Comparison of ENCODE assay signal across 13 mouse cellular contexts in the genomic region with DNA sequence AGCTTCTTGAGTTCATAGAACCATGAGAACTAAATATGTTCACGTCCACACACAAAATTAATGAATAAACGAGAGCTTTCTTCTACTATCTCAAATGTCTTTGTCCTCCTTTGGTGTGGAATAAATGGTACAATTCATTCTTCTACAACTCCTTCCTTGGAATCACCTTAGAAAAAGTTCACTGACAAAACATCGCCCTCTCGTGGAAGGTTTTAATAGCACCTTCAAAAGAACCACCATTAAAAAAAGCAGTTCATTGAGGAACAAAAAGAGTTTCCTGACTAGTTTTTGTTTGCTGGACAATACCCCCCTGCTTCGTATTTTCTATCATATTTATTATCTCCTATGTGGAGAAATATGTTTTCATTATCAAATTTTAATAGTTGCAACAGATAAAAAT. TPM values are rescaled to one million over a fixed set of nuclear protein-coding genes. Genes with fewer than 3 reads are reported as not detected.
DNase-seq lines count a peak whose midpoint lies in the region; ATAC-seq and TF ChIP-seq lines count a peak whose summit lies in the region.
"Had no signal": no experiment of that assay in that cellular context is flagged by ENCODE, and none has a peak within 500 bp of the region (broad histone marks: within the 10 kb centered on the region; RNA-seq: fewer than 3 reads in every experiment).

No protein-coding gene starts in this region.

- no peaks in the 10 kb centered on the region for H3K4me1 ChIP-seq in hindbrain, postnatal 0 days (ENCODE audit: insufficient read depth, low read length)
- H3K4me1 ChIP-seq in hindbrain, embryonic 13.5 days (replicated peaks): no peaks in the 10 kb centered on the region
- no peaks in the 10 kb centered on the region for H3K4me1 ChIP-seq in midbrain, postnatal 0 days (ENCODE audit: insufficient read depth, low read length)
- H3K4me1 ChIP-seq in midbrain, embryonic 11.5 days (ENCODE audit: control insufficient read depth, insufficient read depth, low read length): no peaks in the 10 kb centered on the region
- no peaks in the 10 kb centered on the region for H3K4me1 ChIP-seq in stomach, postnatal 0 days (replicated peaks; ENCODE audit: control insufficient read depth, insufficient read depth)
- H3K4me1 ChIP-seq: hindbrain, embryonic 12.5 days had no signal

- TF ChIP-seq POLR2A in brain, embryonic 14.5 days (IDR thresholded peaks at IDR 0.05; ENCODE audit: borderline replicate concordance, extremely low read depth, insufficient read depth, insufficient read length, poor library complexity, severe bottlenecking): no peak

- 31% methylated on average over 5 of the region's 5 CpGs for WGBS in hindbrain, postnatal 0 days
- 35% methylated on average over 5 of the region's 5 CpGs for WGBS in hindbrain, embryonic 13.5 days
- WGBS in midbrain, postnatal 0 days: 27% methylated on average over 5 of the region's 5 CpGs
- 34% methylated on average over 5 of the region's 5 CpGs for WGBS in midbrain, embryonic 11.5 days
- WGBS in stomach, postnatal 0 days: 25% methylated on average over 5 of the region's 5 CpGs

- no peaks in the 10 kb centered on the region for H3K27me3 ChIP-seq in hindbrain, postnatal 0 days (ENCODE audit: insufficient read depth, low read length)
- no peaks in the 10 kb centered on the region for H3K27me3 ChIP-seq in hindbrain, embryonic 13.5 days
- H3K27me3 ChIP-seq in midbrain, postnatal 0 days (ENCODE audit: insufficient read depth, low read length): no peaks in the 10 kb centered on the region
- no peaks in the 10 kb centered on the region for H3K27me3 ChIP-seq in midbrain, embryonic 11.5 days (ENCODE audit: control insufficient read depth, insufficient read depth, low read length)
- no peaks in the 10 kb centered on the region for H3K27me3 ChIP-seq in stomach, postnatal 0 days (ENCODE audit: control insufficient read depth, insufficient read depth, low read length)
- H3K27me3 ChIP-seq: hindbrain, embryonic 12.5 days had no signal

- no peaks in the 10 kb centered on the region for H3K9me3 ChIP-seq in hindbrain, postnatal 0 days (ENCODE audit: low read length)
- H3K9me3 ChIP-seq in hindbrain, embryonic 13.5 days: no peaks in the 10 kb centered on the region
- no peaks in the 10 kb centered on the region for H3K9me3 ChIP-seq in midbrain, postnatal 0 days (ENCODE audit: low read length)
- H3K9me3 ChIP-seq in midbrain, embryonic 11.5 days (ENCODE audit: control insufficient read depth, low read length): no peaks in the 10 kb centered on the region
- no peaks in the 10 kb centered on the region for H3K9me3 ChIP-seq in stomach, postnatal 0 days (ENCODE audit: control insufficient read depth, low read length)
- H3K9me3 ChIP-seq: hindbrain, embryonic 12.5 days had no signal

- TF ChIP-seq EP300 in stomach, postnatal 0 days (optimal IDR thresholded peaks at IDR 0.05): no peak

- no peak overlapping the region for H3K9ac ChIP-seq in hindbrain, postnatal 0 days (replicated peaks; ENCODE audit: low read length)
- no peak overlapping the region for H3K9ac ChIP-seq in hindbrain, embryonic 13.5 days
- no peak overlapping the region for H3K9ac ChIP-seq in midbrain, postnatal 0 days (replicated peaks; ENCODE audit: low read length, poor library complexity, severe bottlenecking)
- H3K9ac ChIP-seq in midbrain, embryonic 11.5 days (ENCODE audit: low read length): no peak overlapping the region
- no peak overlapping the region for H3K9ac ChIP-seq in stomach, postnatal 0 days (ENCODE audit: low read length)
- H3K9ac ChIP-seq: hindbrain, embryonic 12.5 days had no signal

- no peak overlapping the region for H3K4me3 ChIP-seq in hindbrain, postnatal 0 days (ENCODE audit: low read length)
- no peak overlapping the region for H3K4me3 ChIP-seq in hindbrain, embryonic 13.5 days
- H3K4me3 ChIP-seq in midbrain, postnatal 0 days (ENCODE audit: low read depth, low read length): no peak overlapping the region
- no peak overlapping the region for H3K4me3 ChIP-seq in midbrain, embryonic 11.5 days (ENCODE audit: low read depth, low read length)
- no peak overlapping the region for H3K4me3 ChIP-seq in stomach, postnatal 0 days (ENCODE audit: low read depth, low read length)
- H3K4me3 ChIP-seq: hindbrain, embryonic 12.5 days had no signal

- no peak for ATAC-seq in hindbrain, postnatal 0 days
- ATAC-seq in hindbrain, embryonic 13.5 days (ENCODE audit: low FRiP score): no peak
- no peak for ATAC-seq in midbrain, postnatal 0 days (ENCODE audit: low FRiP score)
- no peak for ATAC-seq in midbrain, embryonic 11.5 days (ENCODE audit: low FRiP score)
- ATAC-seq in stomach, postnatal 0 days (ENCODE audit: low FRiP score, low TSS enrichment): no peak

- peak; percentile 55 for TF ChIP-seq CTCF in hindbrain, postnatal 0 days (IDR thresholded peaks at IDR 0.05; ENCODE audit: low read depth)
- peak; percentile 66 for TF ChIP-seq CTCF in midbrain, postnatal 0 days (IDR thresholded peaks at IDR 0.05)
- TF ChIP-seq CTCF in brain, embryonic 14.5 days (IDR thresholded peaks at IDR 0.05; ENCODE audit: borderline replicate concordance, extremely low read depth, insufficient read depth, insufficient read length): no peak
- peak; percentile 56 for TF ChIP-seq CTCF in stomach, postnatal 0 days (IDR thresholded peaks at IDR 0.05; ENCODE audit: low read depth)

- no peaks in the 10 kb centered on the region for H3K36me3 ChIP-seq in hindbrain, postnatal 0 days (ENCODE audit: insufficient read depth, low read length)
- no peaks in the 10 kb centered on the region for H3K36me3 ChIP-seq in hindbrain, embryonic 13.5 days
- no peaks in the 10 kb centered on the region for H3K36me3 ChIP-seq in midbrain, postnatal 0 days (ENCODE audit: insufficient read depth, low read length)
- no peaks in the 10 kb centered on the region for H3K36me3 ChIP-seq in midbrain, embryonic 11.5 days (ENCODE audit: control insufficient read depth, insufficient read depth, low read length)
- no peaks in the 10 kb centered on the region for H3K36me3 ChIP-seq in stomach, postnatal 0 days (ENCODE audit: control insufficient read depth, insufficient read depth, low read length)
- H3K36me3 ChIP-seq: hindbrain, embryonic 12.5 days had no signal

- peak; percentile 60 for DNase-seq in hindbrain, postnatal 0 days (ENCODE audit: low spot score)
- peak; percentile 33 for DNase-seq in midbrain, postnatal 0 days (ENCODE audit: low spot score)
- DNase-seq in midbrain, embryonic 11.5 days (ENCODE audit: low spot score, missing footprints): no peak
- DNase-seq in brain, embryonic 14.5 days (ENCODE audit: low read depth): peak; percentile 54
- DNase-seq in stomach, postnatal 0 days (ENCODE audit: low spot score): no peak
- no peak for DNase-seq in c-Kit-positive CD71-positive TER-119-positive erythroid progenitor cells, embryonic 14.5 days (ENCODE audit: low spot score)
- DNase-seq: gastrocnemius, postnatal 36 days; lung, postnatal 36 days; spleen, adult 18-20 months; thymus, postnatal 4 days had no signal

- H3K27ac ChIP-seq in hindbrain, postnatal 0 days: no peak overlapping the region
- no peak overlapping the region for H3K27ac ChIP-seq in hindbrain, embryonic 13.5 days
- no peak overlapping the region for H3K27ac ChIP-seq in midbrain, postnatal 0 days (ENCODE audit: low read depth, low read length)
- H3K27ac ChIP-seq in midbrain, embryonic 11.5 days (ENCODE audit: low read depth, low read length): no peak overlapping the region
- H3K27ac ChIP-seq in stomach, postnatal 0 days (replicated peaks): no peak overlapping the region
- H3K27ac ChIP-seq: hindbrain, embryonic 12.5 days had no signal

- no peak overlapping the region for H3K4me2 ChIP-seq in hindbrain, postnatal 0 days (ENCODE audit: low read depth, low read length)
- no peak overlapping the region for H3K4me2 ChIP-seq in hindbrain, embryonic 13.5 days
- no peak overlapping the region for H3K4me2 ChIP-seq in midbrain, postnatal 0 days (ENCODE audit: low read depth, low read length, poor library complexity, severe bottlenecking)
- H3K4me2 ChIP-seq in midbrain, embryonic 11.5 days: no peak overlapping the region
- H3K4me2 ChIP-seq in stomach, postnatal 0 days (replicated peaks; ENCODE audit: low read depth): no peak overlapping the region
- H3K4me2 ChIP-seq: hindbrain, embryonic 12.5 days had no signal

RNA-seq across cellular contexts. Expression of gene Rergl, which starts 40.7 kb away (rescaled TPM):
- total RNA-seq in hindbrain, postnatal 0 days (2014; rRNA removed): not detected in 2 replicates
- not detected in 2 replicates for polyA plus RNA-seq in hindbrain, postnatal 0 days (2015; fragmentation: Nextera tagmentation; extraction: Ambion mirVana)
- polyA plus RNA-seq in hindbrain, embryonic 13.5 days (2015; fragmentation: Nextera tagmentation; extraction: Ambion mirVana): not detected in 2 replicates
- total RNA-seq in midbrain, postnatal 0 days (2014; rRNA removed): not detected in 2 replicates
- not detected in 2 replicates for polyA plus RNA-seq in midbrain, postnatal 0 days (2015; fragmentation: Nextera tagmentation; extraction: Ambion mirVana)
- not detected in 2 replicates for polyA plus RNA-seq in midbrain, embryonic 11.5 days (2014; fragmentation: Nextera tagmentation; extraction: Ambion mirVana)
- not detected in 2 replicates for polyA plus RNA-seq in brain, embryonic 14.5 days (2012; rRNA removed)
- polyA plus RNA-seq in stomach, postnatal 0 days (2015; fragmentation: Nextera tagmentation; extraction: Ambion mirVana): 2.6 and 2.7 TPM in 2 replicates
- polyA plus RNA-seq: cortical plate, adult 2 months; hindbrain, embryonic 12.5 days had no signal

Comparison
In these comparisons a context has a peak if more than half of its experiments do, and no peak if none do; other contexts are left out.
1. DNase-seq: peak in hindbrain, postnatal 0 days (single experiment), midbrain, postnatal 0 days (single experiment) and brain, embryonic 14.5 days (single experiment); none in midbrain, embryonic 11.5 days (single experiment), stomach, postnatal 0 days (single experiment) and c-Kit-positive CD71-positive TER-119-positive erythroid progenitor cells, embryonic 14.5 days (single experiment).